Mouse (Mus musculus) neural tube, postnatal 0 days (tissue): ENCODE measurements around the gene Tgfbr1. TPM values are rescaled to one million over a fixed set of nuclear protein-coding genes. Genes with fewer than 3 reads are reported as not detected.

ENCODE experiments used
- polyA plus RNA-seq: library from polyadenylated mRNA; unstranded; fragments of >200 nt; fragmentation: Nextera tagmentation; extraction: Ambion mirVana; gene quantifications from 2 replicates; pipeline ENCODE4 v1.2.1, GENCODE M21; 2015

Tgfbr1 gene
- 9.8 and 10.1 TPM in 2 replicates for polyA plus RNA-seq

DNA sequence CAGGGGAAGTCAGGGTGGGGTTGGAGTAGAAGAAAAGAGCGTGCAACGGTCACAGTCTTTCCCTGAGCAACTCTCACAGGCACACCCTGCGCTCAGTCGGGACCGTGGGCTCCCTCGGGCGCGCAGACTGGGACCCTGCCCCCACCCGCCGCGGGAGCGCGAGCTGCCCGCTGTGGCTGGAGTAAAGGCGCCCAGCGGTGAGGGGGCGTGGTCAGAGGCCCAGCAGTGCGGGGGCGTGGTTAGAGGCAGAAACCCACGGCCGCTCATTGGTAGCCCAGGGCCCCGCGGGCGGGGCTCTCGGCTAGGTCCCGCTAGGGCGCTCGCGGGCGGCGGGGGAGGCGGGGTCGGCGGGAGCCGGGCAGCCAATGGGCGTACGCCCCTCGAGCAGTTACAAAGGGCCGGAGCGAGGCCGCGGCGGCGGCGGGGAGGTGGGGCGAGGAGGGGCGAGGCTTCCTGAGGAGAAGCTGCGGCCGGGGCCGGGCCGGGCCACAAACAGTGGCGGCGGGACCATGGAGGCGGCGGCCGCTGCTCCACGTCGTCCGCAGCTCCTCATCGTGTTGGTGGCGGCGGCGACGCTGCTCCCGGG, at the start of gene Tgfbr1:
TSS of gene Tgfbr1 (plus strand) at position 420 of the 586 bp plus-strand sequence.

Other genes with a start within 250 kb of the Tgfbr1 start
- 4.7 and 4.9 TPM in 2 replicates for gene Col15a1, start 145.1 kb upstream of the Tgfbr1 start, polyA plus RNA-seq
- 268 and 286 TPM in 2 replicates for gene Alg2, start 121.1 kb downstream of the Tgfbr1 start, polyA plus RNA-seq
- 248 and 258 TPM in 2 replicates for gene Sec61b, start 121.4 kb downstream of the Tgfbr1 start, polyA plus RNA-seq